Mouse (Mus musculus) C2C12 (cell line): Measurements from ENCODE around the gene Rlf. TPM values are rescaled to one million over a fixed set of nuclear protein-coding genes. Genes with fewer than 3 reads are reported as not detected.

Experiments
- H3K27me3 ChIP-seq: one replicate; pipeline ENCODE4 v1.6.1; 2011; ENCODE audit not compliant: control insufficient read depth, insufficient read depth, insufficient read length
- H3K36me3 ChIP-seq: one replicate; pipeline ENCODE4 v1.6.1; 2011; ENCODE audit not compliant: control insufficient read depth, insufficient read depth
- H3K4me3 ChIP-seq: one replicate; pipeline ENCODE4 v1.5.1; 2011; ENCODE audit warnings: mild to moderate bottlenecking, control low read depth; ENCODE audit not compliant: poor library complexity, insufficient read depth, severe bottlenecking
- H3K79me2 ChIP-seq: one replicate; pipeline ENCODE4 v1.6.1; 2011; ENCODE audit not compliant: control insufficient read depth, insufficient read depth
- H3K79me3 ChIP-seq: one replicate; pipeline ENCODE4 v1.6.1; 2011; ENCODE audit warnings: low read depth, control low read depth
- H3ac ChIP-seq: one replicate; pipeline ENCODE3; 2011; ENCODE audit warnings: low read depth; ENCODE audit not compliant: control insufficient read depth, insufficient read length
- CEBPB ChIP-seq: IDR thresholded peaks from one replicate; pipeline ENCODE4 v1.6.1; 2011; ENCODE audit warnings: low read depth, mild to moderate bottlenecking, control low read depth, moderate library complexity
- CTCF ChIP-seq: IDR thresholded peaks from one replicate; pipeline ENCODE4 v1.5.1; 2011; ENCODE audit not compliant: control insufficient read depth, insufficient read depth, insufficient read length
- FOSL1 ChIP-seq: IDR thresholded peaks from one replicate; pipeline ENCODE4 v1.8.0; 2011; ENCODE audit warnings: mild to moderate bottlenecking, low read length; ENCODE audit not compliant: poor library complexity, insufficient read depth, severe bottlenecking
- MAX ChIP-seq: IDR thresholded peaks from one replicate; pipeline ENCODE4 v1.6.1; 2011; ENCODE audit warnings: mild to moderate bottlenecking, control low read depth
- MYOD1 ChIP-seq: IDR thresholded peaks from one replicate; pipeline ENCODE4 v1.6.1; 2011; ENCODE audit warnings: low read depth; ENCODE audit not compliant: control insufficient read depth, insufficient read length
- MYOG ChIP-seq: IDR thresholded peaks from one replicate; pipeline ENCODE4 v1.6.1; 2011; ENCODE audit not compliant: control insufficient read depth, insufficient read length; ENCODE audit errors: extremely low read depth
- USF1 ChIP-seq: IDR thresholded peaks from one replicate; pipeline ENCODE4 v1.6.1; 2011; ENCODE audit warnings: low read depth, mild to moderate bottlenecking, control low read depth, moderate library complexity
- polyA plus RNA-seq: library from polyadenylated mRNA; unstranded; fragments of >200 nt; fragmentation: generic; extraction: Trizol; gene quantifications from one replicate; pipeline ENCODE4 v1.2.1, GENCODE M21; 2012; ENCODE audit warnings: missing spikeins

Gene Rlf
- polyA plus RNA-seq, 1 experiment, result 3.0 TPM

GRCm38 (mm10) chr4:121230943-121231614, 16.2 kb upstream of the Rlf start:
- H3ac ChIP-seq, result no peak overlapping the region
- H3K4me3 ChIP-seq, result no peak overlapping the region
- H3K79me2 ChIP-seq, result no peaks in the 10 kb centered on the region
- no peaks in the 10 kb centered on the region for H3K79me3 ChIP-seq
- no peaks in the 10 kb centered on the region for H3K36me3 ChIP-seq
- H3K27me3 ChIP-seq, result no peaks in the 10 kb centered on the region
- TF ChIP-seq USF1 (no peak), CTCF (no peak), MAX (no peak), MYOD1 (no peak), FOSL1 (no peak), MYOG (no peak), CEBPB (no peak)

GRCm38 (mm10) chr4:121227072-121227471, 12.2 kb upstream of the Rlf start:
- Histone ChIP-seq H3K79me3 (no peaks in the 10 kb centered on the region), H3K4me3 (no peak overlapping the region), H3K79me2 (no peaks in the 10 kb centered on the region), H3ac (no peak overlapping the region), H3K27me3 (no peaks in the 10 kb centered on the region), H3K36me3 (no peaks in the 10 kb centered on the region)
- no peak for TF ChIP-seq MYOD1
- no peak for TF ChIP-seq MYOG
- no peak for TF ChIP-seq USF1
- no peak for TF ChIP-seq FOSL1
- TF ChIP-seq MAX, result no peak
- no peak for TF ChIP-seq CTCF
- TF ChIP-seq CEBPB, result no peak

GRCm38 (mm10) chr4:121225177-121225576, 10.3 kb upstream of the Rlf start:
- Histone ChIP-seq H3K27me3 (no peaks in the 10 kb centered on the region), H3K79me3 (no peaks in the 10 kb centered on the region), H3K36me3 (no peaks in the 10 kb centered on the region), H3K4me3 (no peak overlapping the region), H3K79me2 (no peaks in the 10 kb centered on the region), H3ac (no peak overlapping the region)
- TF ChIP-seq USF1, result no peak
- TF ChIP-seq MYOG, result no peak
- TF ChIP-seq MYOD1, result no peak
- no peak for TF ChIP-seq FOSL1
- no peak for TF ChIP-seq MAX
- TF ChIP-seq CTCF, result no peak
- TF ChIP-seq CEBPB, result no peak

GRCm38 (mm10) chr4:121223136-121223535, 8.3 kb upstream of the Rlf start:
- TF ChIP-seq FOSL1 (no peak), MYOD1 (no peak), MAX (no peak), USF1 (no peak), CTCF (no peak), MYOG (no peak), CEBPB (no peak)
- Histone ChIP-seq H3K27me3 (no peaks in the 10 kb centered on the region), H3K4me3 (no peak overlapping the region), H3K79me3 (no peaks in the 10 kb centered on the region), H3ac (no peak overlapping the region), H3K36me3 (no peaks in the 10 kb centered on the region), H3K79me2 (no peaks in the 10 kb centered on the region)

- H3K4me3 ChIP-seq, result no peak overlapping the region
- H3ac ChIP-seq, result no peak overlapping the region
- peaks cover 36% of the 10 kb centered on the region for H3K79me3 ChIP-seq
- no peaks in the 10 kb centered on the region for H3K36me3 ChIP-seq
- H3K79me2 ChIP-seq, result peaks cover 42% of the 10 kb centered on the region
- TF ChIP-seq MYOD1 (no peak), FOSL1 (no peak), MYOG (no peak), CEBPB (no peak), CTCF (no peak), USF1 (no peak), MAX (no peak)
- H3K27me3 ChIP-seq, result no peaks in the 10 kb centered on the region
Observed at GRCm38 (mm10) chr4:121216216-121216615, 1.3 kb upstream of the Rlf start.

GRCm38 (mm10) chr4:121215489-121215888, 605 bp upstream of the Rlf start:
- TF ChIP-seq CEBPB, result no peak
- no peak for TF ChIP-seq MYOD1
- TF ChIP-seq MAX, result no peak
- TF ChIP-seq CTCF, result no peak
- TF ChIP-seq FOSL1, result no peak
- no peak for TF ChIP-seq USF1
- TF ChIP-seq MYOG, result no peak
- Histone ChIP-seq H3ac (no peak overlapping the region), H3K4me3 (peak overlapping the region; percentile 86), H3K27me3 (no peaks in the 10 kb centered on the region), H3K79me3 (peaks cover 43% of the 10 kb centered on the region), H3K36me3 (no peaks in the 10 kb centered on the region), H3K79me2 (peaks cover 50% of the 10 kb centered on the region)
